Mouse (Mus musculus): ENCODE measurements around the gene Aff1. TPM values are rescaled to one million over a fixed set of nuclear protein-coding genes. Genes with fewer than 3 reads are reported as not detected.

The Aff1 gene
- total and polyA plus RNA-seq, 3 experiments, result 10.5 to 46.9 (median 37.4) TPM

- intact Hi-C loops (cut with DNase I), result loop anchor here (1.0 to 5.0 kb wide), 2 partner anchors 19 to 81 kb away; partner anchors contain the start of gene Aff1
- H3K4me1 ChIP-seq (ENCODE audit: control insufficient read depth, insufficient read depth, low read length), result peaks cover 37% of the 10 kb centered on the region
Observed at GRCm38 (mm10) chr5:103773100-103773552, 81.0 kb downstream of the Aff1 start.

GRCm38 (mm10) chr5:103774703-103775333 is 82.6 kb downstream of the Aff1 start:
- Histone ChIP-seq H3K4me3 (no peak overlapping the region), H3K4me1 (ENCODE audit: control insufficient read depth, insufficient read depth, low read length) (peaks cover 42% of the 10 kb centered on the region), H3K27me3 (ENCODE audit: control insufficient read depth, insufficient read depth, low read length) (no peaks in the 10 kb centered on the region), H3K9ac (ENCODE audit: low read depth, low read length) (peak overlapping the region; percentile 29), H3K36me3 (ENCODE audit: control insufficient read depth, insufficient read depth, low read length) (peaks cover 41% of the 10 kb centered on the region), H3K79me2 (replicated peaks; ENCODE audit: control insufficient read depth, insufficient read depth, low read length) (peaks cover 14% of the 10 kb centered on the region), H3K27ac (peak overlapping the region; percentile 76)
- intact Hi-C loops (cut with DNase I), result loop anchor here (2.0 to 5.0 kb wide), 2 partner anchors 14 to 83 kb away; partner anchors contain the start of gene Aff1
- no peak for DNase-seq
- 36% methylated on average over 11 of the region's 11 CpGs for WGBS
- TF ChIP-seq EP300 (IDR thresholded peaks at IDR 0.05; ENCODE audit: insufficient read depth, low read depth, low read length), result no peak
- TF ChIP-seq CTCF (IDR thresholded peaks at IDR 0.05), result no peak
- no peak for TF ChIP-seq POLR2A (IDR thresholded peaks at IDR 0.05; ENCODE audit: insufficient read depth, low read depth, low read length)

More at GRCm38 (mm10) chr5:103773100-103773552, 81.0 kb downstream of the Aff1 start:
- 0 out of 2 replicates have a peak, but pooled peaks have one; percentile 44 for TF ChIP-seq POLR2A (IDR thresholded peaks at IDR 0.05; ENCODE audit: insufficient read depth, low read depth, low read length)
- TF ChIP-seq EP300 (IDR thresholded peaks at IDR 0.05; ENCODE audit: insufficient read depth, low read depth, low read length), result peak; percentile 86
- TF ChIP-seq CTCF (IDR thresholded peaks at IDR 0.05), result no peak
- Histone ChIP-seq H3K4me3 (peak overlapping the region; percentile 20), H3K27me3 (ENCODE audit: control insufficient read depth, insufficient read depth, low read length) (no peaks in the 10 kb centered on the region), H3K9ac (ENCODE audit: low read depth, low read length) (peak overlapping the region; percentile 11), H3K79me2 (replicated peaks; ENCODE audit: control insufficient read depth, insufficient read depth, low read length) (peaks cover 13% of the 10 kb centered on the region), H3K36me3 (ENCODE audit: control insufficient read depth, insufficient read depth, low read length) (peaks cover 38% of the 10 kb centered on the region), H3K27ac (peak overlapping the region; percentile 76)
- peak in 1 of 2 experiments; percentile 72 for DNase-seq
- 5% methylated on average over 5 of the region's 5 CpGs for WGBS

GRCm38 (mm10) chr5:103775429-103775828 is 83.3 kb downstream of the Aff1 start:
- DNase-seq, result peak in 1 of 2 experiments; percentile 57
- 57% methylated on average over 13 of the region's 13 CpGs for WGBS
- Histone ChIP-seq H3K27me3 (ENCODE audit: control insufficient read depth, insufficient read depth, low read length) (no peaks in the 10 kb centered on the region), H3K9ac (ENCODE audit: low read depth, low read length) (no peak overlapping the region), H3K36me3 (ENCODE audit: control insufficient read depth, insufficient read depth, low read length) (peaks cover 41% of the 10 kb centered on the region), H3K4me1 (ENCODE audit: control insufficient read depth, insufficient read depth, low read length) (peaks cover 43% of the 10 kb centered on the region), H3K4me3 (no peak overlapping the region), H3K79me2 (replicated peaks; ENCODE audit: control insufficient read depth, insufficient read depth, low read length) (peaks cover 14% of the 10 kb centered on the region), H3K27ac (peak overlapping the region; percentile 76)
- TF ChIP-seq POLR2A (IDR thresholded peaks at IDR 0.05; ENCODE audit: insufficient read depth, low read depth, low read length) (no peak), EP300 (IDR thresholded peaks at IDR 0.05; ENCODE audit: insufficient read depth, low read depth, low read length) (peak; percentile 65; the same call in 1 of the 2 replicates)
- intact Hi-C loops (cut with DNase I), result loop anchor here (2.0 kb wide), 1 partner anchor 13 kb away; no protein-coding TSS in a partner anchor

GRCm38 (mm10) chr5:103776842-103777241 is 84.7 kb downstream of the Aff1 start:
- no peak overlapping the region for H3K9ac ChIP-seq (ENCODE audit: low read depth, low read length)
- no peak for DNase-seq
- H3K36me3 ChIP-seq (ENCODE audit: control insufficient read depth, insufficient read depth, low read length), result peaks cover 35% of the 10 kb centered on the region
- TF ChIP-seq CTCF (IDR thresholded peaks at IDR 0.05), result no peak
- peaks cover 12% of the 10 kb centered on the region for H3K79me2 ChIP-seq (replicated peaks; ENCODE audit: control insufficient read depth, insufficient read depth, low read length)
- H3K4me3 ChIP-seq, result no peak overlapping the region
- no peak overlapping the region; the same call in 1 of the 2 replicates for H3K27ac ChIP-seq
- intact Hi-C loops (cut with DNase I), result no loop called here
- H3K4me1 ChIP-seq (ENCODE audit: control insufficient read depth, insufficient read depth, low read length), result peaks cover 42% of the 10 kb centered on the region
- H3K27me3 ChIP-seq (ENCODE audit: control insufficient read depth, insufficient read depth, low read length), result no peaks in the 10 kb centered on the region
- 72% methylated on average over 4 of the region's 4 CpGs for WGBS

GRCm38 (mm10) chr5:103777446-103777845 is 85.3 kb downstream of the Aff1 start:
- H3K9ac ChIP-seq (ENCODE audit: low read depth, low read length), result no peak overlapping the region
- no peaks in the 10 kb centered on the region for H3K27me3 ChIP-seq (ENCODE audit: control insufficient read depth, insufficient read depth, low read length)
- H3K36me3 ChIP-seq (ENCODE audit: control insufficient read depth, insufficient read depth, low read length), result peaks cover 29% of the 10 kb centered on the region
- TF ChIP-seq EP300 (IDR thresholded peaks at IDR 0.05; ENCODE audit: insufficient read depth, low read depth, low read length) (0 out of 2 replicates have a peak, but pooled peaks have one; percentile 11), CTCF (IDR thresholded peaks at IDR 0.05) (no peak)
- intact Hi-C loops (cut with DNase I), result no loop called here
- H3K4me3 ChIP-seq, result no peak overlapping the region
- no peak for DNase-seq
- H3K27ac ChIP-seq, result no peak overlapping the region
- 71% methylated on average over 4 of the region's 4 CpGs for WGBS
- H3K4me1 ChIP-seq (ENCODE audit: control insufficient read depth, insufficient read depth, low read length), result peaks cover 39% of the 10 kb centered on the region
- H3K79me2 ChIP-seq (replicated peaks; ENCODE audit: control insufficient read depth, insufficient read depth, low read length), result peaks cover 10% of the 10 kb centered on the region
